Mouse (Mus musculus) neutrophil, adult 83 days (primary cell): ENCODE measurements around the gene Cxcr6. TPM values are rescaled to one million over a fixed set of nuclear protein-coding genes. Genes with fewer than 3 reads are reported as not detected.

ENCODE experiments used
- total RNA-seq, 2 experiments: library from RNA; stranded (reverse); gene quantifications; one replicate each; pipeline ENCODE4 v1.2.4; 2023

Cxcr6 gene
- total RNA-seq = under 1 TPM in 1 of 2 experiments, not detected in 1; 0.24 TPM

GRCm38 (mm10) chr9:123806267-123806666, at the start of gene Cxcr6:
Cxcr6 (plus strand) TSS chr9:123806475.

GRCm38 (mm10) chr9:123851713-123852448, 45.6 kb downstream of the Cxcr6 start, which contains the start of gene Fyco1:
Fyco1 (minus strand) TSS chr9:123851899.

Other genes starting within 250 kb of the Cxcr6 start
- under 1 TPM; 0.09 to 0.13 TPM for gene Slc6a20b, start 173.9 kb upstream of the Cxcr6 start, total RNA-seq
- under 1 TPM; 0.31 to 0.46 TPM for gene Ccr9, start 128.0 kb upstream of the Cxcr6 start, total RNA-seq
- gene Slc6a20a, start 127.6 kb upstream of the Cxcr6 start, total RNA-seq = 1 to 10 TPM; 3.2 to 4.9 TPM
- 10 to 100 TPM; 16.8 to 21.5 TPM for gene Lztfl1, start 88.8 kb upstream of the Cxcr6 start, total RNA-seq
- gene Fyco1, start 45.4 kb downstream of the Cxcr6 start, total RNA-seq = 10 to 100 TPM; 25.2 to 26.4 TPM
- not detected for gene Xcr1, start 55.6 kb downstream of the Cxcr6 start, total RNA-seq
- 100 to 1,000 TPM; 167 to 205 TPM for gene Ccr1, start 162.2 kb downstream of the Cxcr6 start, total RNA-seq
- gene Ccr1l1, start 171.9 kb downstream of the Cxcr6 start, total RNA-seq = not detected
- gene Ccr3, start 215.5 kb downstream of the Cxcr6 start, total RNA-seq = 1 to 10 TPM in 1 of 2 experiments, under 1 TPM in 1; 0.60 to 1.7 TPM